Mouse (Mus musculus) CH12F3 (cell line): ENCODE measurements around the gene Pxdc1.

Experiments
- in situ Hi-C: fragments of 300-500 bp; cut with MboI; formaldehyde crosslinking; loops from 2 replicates; pipeline ENCODE4 v1.14.3; 2020; ENCODE audit warnings: low sequenced_read_pairs

Gene Pxdc1

DNA sequence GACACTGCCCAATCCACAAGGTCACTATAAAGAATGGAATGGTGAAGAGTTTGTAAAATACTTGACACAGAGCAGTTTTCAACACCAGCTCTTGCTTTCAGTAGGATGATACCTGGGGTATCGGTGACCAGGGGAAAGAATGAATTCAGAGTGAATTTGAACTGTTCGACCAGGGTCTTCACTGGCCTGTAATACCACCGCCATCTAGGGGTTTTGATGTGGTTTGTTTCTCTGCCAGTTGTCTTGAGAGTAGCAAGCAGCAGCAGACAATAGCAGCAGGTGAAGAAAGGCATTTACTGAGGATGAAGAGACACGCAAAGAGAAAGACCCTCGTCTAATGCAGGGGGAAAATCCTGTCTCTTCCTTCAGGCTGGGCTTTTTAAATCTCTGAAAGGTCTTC is 48.1 kb downstream of the Pxdc1 start:
- in situ Hi-C loops, result no loop called here

DNA sequence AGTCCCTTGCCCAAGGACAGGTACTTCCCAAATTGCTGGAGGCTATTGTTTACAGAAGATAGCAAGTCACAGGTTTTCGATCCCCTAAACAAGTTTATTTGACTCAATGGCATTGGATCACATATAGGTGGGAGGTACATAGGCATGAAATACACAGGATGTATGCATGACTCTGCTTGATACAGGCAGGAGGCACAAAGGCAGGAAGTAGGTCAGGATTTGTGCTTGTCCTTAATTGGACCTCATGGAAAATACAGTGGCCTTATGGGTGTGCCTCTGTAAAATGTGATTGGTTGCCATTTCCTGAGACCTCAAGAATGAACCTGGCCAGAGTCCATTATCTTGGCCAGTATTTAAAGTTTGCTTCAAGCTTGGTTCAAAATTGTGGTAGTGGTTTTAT is 48.9 kb downstream of the Pxdc1 start:
- in situ Hi-C loops, result no loop called here

DNA sequence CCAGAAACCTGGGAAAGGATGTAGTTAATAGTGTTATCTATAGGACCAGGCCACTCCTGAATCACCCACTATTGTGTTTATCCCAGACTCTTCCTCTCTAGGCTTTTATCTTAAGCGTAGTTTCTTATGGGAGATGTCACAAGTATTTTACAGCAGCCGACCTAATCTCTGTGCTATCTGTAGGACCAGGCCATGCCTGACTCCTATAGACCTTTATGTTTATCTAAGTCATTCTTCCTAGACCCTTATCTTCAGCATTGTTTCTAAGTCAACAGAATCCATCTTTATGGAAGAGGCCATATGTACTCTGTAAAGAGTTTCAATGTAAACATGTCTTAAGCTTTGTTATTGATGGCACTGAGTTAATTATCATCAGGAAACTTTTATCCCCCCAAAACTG is 50.5 kb downstream of the Pxdc1 start:
- in situ Hi-C loops, result no loop called here

DNA sequence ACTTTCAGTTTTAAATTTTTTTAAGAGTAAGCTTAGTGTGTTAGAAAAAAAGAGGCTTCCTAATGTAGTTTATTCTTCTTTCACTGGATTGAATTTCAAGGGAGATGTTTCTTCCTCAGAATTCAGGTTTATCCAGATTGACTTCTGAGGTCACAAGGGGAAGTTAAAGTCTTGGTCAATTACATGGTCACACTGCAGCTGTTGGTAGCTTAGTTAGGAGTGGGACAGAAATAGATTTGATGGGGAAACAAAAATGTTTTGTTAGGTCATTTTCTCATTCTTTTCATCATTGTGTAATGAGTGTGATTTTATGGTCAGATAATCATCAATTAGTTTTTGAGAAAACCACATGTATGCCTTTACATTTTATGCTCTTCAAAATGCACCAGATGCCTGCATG is 56.5 kb downstream of the Pxdc1 start:
- in situ Hi-C loops, result no loop called here
